Mouse (Mus musculus): Measurements from ENCODE around the gene Ptprn2. TPM values are rescaled to one million over a fixed set of nuclear protein-coding genes. Genes with fewer than 3 reads are reported as not detected.
A peak's percentile ranks its signal among the peaks of the same experiment; 100 is the strongest.

Gene Ptprn2
- polyA plus RNA-seq, 1 experiment from 2014 or later, result 1.2 TPM

- H3K4me3 ChIP-seq (ENCODE audit: low read depth, low read length), result no peak overlapping the region
- no peaks in the 10 kb centered on the region for H3K36me3 ChIP-seq (ENCODE audit: control insufficient read depth, insufficient read depth)
- H3K27ac ChIP-seq (ENCODE audit: low read depth, low read length), result no peak overlapping the region
- WGBS, result 87% methylated on average over 3 of the region's 3 CpGs
- H3K27me3 ChIP-seq (replicated peaks; ENCODE audit: control insufficient read depth, insufficient read depth, low read length), result no peaks in the 10 kb centered on the region
- H3K4me2 ChIP-seq (replicated peaks; ENCODE audit: low read depth), result no peak overlapping the region
- no peaks in the 10 kb centered on the region for H3K4me1 ChIP-seq (replicated peaks; ENCODE audit: control insufficient read depth, insufficient read depth, low read length)
- H3K9me3 ChIP-seq (ENCODE audit: control insufficient read depth), result no peaks in the 10 kb centered on the region
- no peak for TF ChIP-seq CTCF (IDR thresholded peaks at IDR 0.05; ENCODE audit: low read depth)
- ATAC-seq, result no peak
- no peak overlapping the region for H3K9ac ChIP-seq (ENCODE audit: low read depth, low read length)
Measured at GRCm38 (mm10) chr12:117323017-117323416, 837.5 kb downstream of the Ptprn2 start.

MicroRNAs within 50 kb of the gene (microRNA counts, 519-probe panel; counts per million panel counts)
- 2,644 counts per million, percentile 25 among the panel's probes with 10 or more counts for microRNA mmu-miR-153

Small RNA genes lying within 50 kb of the gene (microRNA-seq; reads per million reads assigned to microRNA genes)
- gene Mir153, result 50.8 reads per million, percentile 41 among the genes with 10 or more reads in this experiment

Other genes with a start within 250 kb of the Ptprn2 start
- 4.4 and 6.5 TPM in 2 replicates for gene Wdr60, start 222.7 kb upstream of the Ptprn2 start, polyA plus RNA-seq (2015; fragmentation: Nextera tagmentation; extraction: Ambion mirVana)
- gene Gm11027, start 210.3 kb upstream of the Ptprn2 start, polyA plus RNA-seq (2015; fragmentation: Nextera tagmentation; extraction: Ambion mirVana), result not detected in 2 replicates
- 14.1 and 14.9 TPM in 2 replicates for gene Esyt2, start 204.5 kb upstream of the Ptprn2 start, polyA plus RNA-seq (2015; fragmentation: Nextera tagmentation; extraction: Ambion mirVana)
- 8.5 and 9.4 TPM in 2 replicates for gene Ncapg2, start 80.3 kb upstream of the Ptprn2 start, polyA plus RNA-seq (2015; fragmentation: Nextera tagmentation; extraction: Ambion mirVana)